Mouse (Mus musculus) layer of hippocampus, adult 9-10 months (tissue): Measurements from ENCODE around the gene Rara.
"Not testable (repeated sequence)": the region's sequence is repeated elsewhere in the genome, so short reads cannot be mapped to it uniquely, and the experiment has no call there.

Source experiments
- DNase-seq: peaks from one replicate; pipeline ENCODE4 v3.0.0; 2022; ENCODE audit warnings: low spot score

Rara gene

DNA sequence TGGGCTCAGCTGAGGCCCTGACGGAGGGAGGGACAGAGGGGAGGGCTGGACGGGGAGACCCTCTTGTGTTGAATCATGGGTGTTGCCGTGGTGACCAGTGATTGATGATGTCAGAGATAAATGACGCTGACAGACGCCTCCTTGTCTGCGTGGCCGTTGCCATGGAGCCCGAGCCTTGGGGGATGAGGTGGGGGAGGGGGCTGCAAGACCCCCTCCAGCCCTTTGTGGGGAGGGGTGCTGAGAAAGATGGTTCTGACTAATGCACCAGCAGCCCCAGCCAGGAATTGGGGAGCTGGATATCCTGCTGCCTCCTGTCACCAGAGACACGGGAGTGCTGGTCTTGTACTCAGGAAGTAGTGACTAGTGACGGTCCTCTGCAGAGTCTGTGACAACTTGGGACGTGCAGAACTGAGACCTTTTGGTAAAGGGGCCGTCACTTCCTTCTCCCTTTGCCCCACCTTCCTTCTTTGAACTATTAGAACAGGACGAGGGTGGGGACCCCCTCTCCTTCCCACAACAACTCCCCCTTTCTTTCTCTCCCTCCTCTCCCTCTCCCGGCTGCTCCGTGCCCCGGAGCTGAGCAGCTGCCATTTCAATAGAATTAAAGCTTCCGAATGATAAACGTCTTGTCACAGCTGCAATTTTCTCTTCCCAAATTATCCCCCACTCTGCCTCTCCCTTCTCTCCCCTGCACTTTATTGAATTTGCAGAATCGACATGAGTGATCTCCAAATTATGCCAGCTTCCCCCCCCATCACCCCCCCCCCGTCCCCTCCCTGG lies 41.3 kb downstream of the Rara start:
- DNase-seq, result no peak

DNA sequence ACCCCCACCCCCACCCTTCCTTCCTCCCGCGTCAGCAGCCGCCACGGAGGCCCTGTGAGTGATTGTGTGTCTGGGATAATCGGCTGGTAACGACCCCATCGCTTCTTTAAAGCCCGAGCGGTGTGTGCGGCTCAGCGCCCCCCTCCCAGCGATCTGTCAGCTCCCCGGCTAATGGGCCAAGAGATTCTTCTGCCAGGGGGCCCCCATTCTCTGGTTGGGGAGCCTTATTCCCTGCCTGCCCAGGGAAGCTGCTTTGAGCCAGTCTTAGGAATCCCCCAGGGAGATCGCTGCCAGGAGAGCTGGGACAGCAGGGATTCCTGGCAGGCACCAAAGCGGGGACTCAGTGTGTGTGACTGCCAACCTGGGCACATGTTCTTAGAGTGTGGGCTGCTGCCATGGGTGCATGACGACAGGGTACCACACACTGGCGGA lies 41.9 kb downstream of the Rara start:
- no peak for DNase-seq

- no peak for DNase-seq
Measured at GRCm38 (mm10) chr11:98970191-98970925, 42.7 kb downstream of the Rara start.

DNA sequence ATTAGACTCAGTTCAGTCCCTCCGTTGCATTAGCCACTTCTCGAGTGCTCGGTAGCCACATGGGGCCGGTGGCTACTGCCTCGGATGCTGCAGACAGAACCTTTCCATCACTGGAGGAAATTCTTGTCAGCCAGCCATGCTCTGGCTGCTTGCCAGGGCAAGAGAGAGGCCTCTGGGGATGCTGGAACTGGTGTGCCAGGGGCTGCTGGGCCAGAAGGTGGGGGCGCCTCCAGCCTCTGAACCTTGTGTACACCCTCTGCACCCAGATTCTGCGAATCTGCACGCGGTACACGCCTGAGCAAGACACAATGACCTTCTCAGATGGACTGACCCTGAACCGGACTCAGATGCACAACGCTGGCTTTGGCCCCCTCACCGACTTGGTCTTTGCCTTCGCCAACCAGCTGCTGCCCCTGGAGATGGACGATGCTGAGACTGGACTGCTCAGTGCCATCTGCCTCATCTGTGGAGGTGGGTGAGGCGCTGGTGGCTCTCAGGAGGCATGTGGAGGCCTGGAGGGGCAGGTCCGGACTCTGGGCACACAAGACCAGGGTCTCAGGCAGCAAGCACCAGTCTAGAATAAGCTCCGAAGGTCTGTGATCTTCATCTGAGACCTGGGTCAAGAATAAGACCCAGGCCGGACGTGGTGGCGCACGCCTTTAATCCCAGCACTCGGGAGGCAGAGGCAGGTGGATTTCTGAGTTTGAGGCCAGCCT lies 43.9 kb downstream of the Rara start:
- DNase-seq, result no peak

- DNase-seq, result no peak
Measured at GRCm38 (mm10) chr11:98972215-98972614, 44.6 kb downstream of the Rara start.

DNA sequence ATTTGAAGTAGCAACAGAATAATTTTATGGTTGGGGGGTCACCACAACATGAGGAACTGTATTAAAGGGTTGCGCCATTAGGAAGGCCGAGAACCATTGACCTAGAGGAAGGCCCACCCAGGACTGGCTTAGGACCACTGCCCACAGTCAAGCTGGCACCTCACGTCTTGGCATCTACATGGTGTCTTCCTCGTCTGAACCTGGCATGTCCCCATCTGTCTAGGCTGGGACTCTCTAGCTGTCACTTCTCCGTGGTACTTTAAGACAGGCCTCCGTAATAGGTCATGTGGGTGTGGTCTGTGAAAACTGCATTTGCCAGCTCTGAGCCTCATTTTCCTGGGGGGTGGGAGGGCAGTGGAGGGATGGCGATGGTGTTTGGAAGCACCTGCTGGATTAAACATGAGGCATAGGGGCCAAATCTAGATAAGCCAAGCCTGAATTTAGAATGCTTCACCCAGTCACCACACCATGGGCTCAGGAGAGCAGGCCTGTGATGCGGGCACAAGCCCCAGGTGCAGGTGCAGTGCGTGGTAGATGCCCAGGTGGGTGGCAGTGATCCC lies 45.3 kb downstream of the Rara start:
- DNase-seq, result no peak

DNA sequence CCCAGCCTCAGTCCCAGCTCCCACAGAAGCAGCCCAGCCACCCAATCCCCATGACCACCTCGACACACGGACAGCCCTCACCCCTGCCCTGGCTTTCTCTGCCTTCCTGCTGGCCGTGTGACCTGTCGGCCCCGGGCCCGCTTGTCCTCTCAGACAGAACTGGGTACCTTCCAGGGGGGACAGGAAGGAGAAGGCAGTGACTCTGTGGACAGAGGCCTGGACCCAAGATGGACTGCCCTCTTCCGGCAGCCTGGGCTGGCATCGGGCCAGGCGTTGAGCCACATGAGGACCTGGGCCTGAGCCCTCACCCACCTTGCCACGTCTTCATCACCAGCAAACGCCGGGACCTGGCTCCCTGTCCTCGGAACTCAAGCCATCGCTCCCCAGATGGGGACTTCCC lies 46.0 kb downstream of the Rara start:
- no peak for DNase-seq

GRCm38 (mm10) chr11:98974213-98974612 lies 46.6 kb downstream of the Rara start:
- no peak for DNase-seq

DNA sequence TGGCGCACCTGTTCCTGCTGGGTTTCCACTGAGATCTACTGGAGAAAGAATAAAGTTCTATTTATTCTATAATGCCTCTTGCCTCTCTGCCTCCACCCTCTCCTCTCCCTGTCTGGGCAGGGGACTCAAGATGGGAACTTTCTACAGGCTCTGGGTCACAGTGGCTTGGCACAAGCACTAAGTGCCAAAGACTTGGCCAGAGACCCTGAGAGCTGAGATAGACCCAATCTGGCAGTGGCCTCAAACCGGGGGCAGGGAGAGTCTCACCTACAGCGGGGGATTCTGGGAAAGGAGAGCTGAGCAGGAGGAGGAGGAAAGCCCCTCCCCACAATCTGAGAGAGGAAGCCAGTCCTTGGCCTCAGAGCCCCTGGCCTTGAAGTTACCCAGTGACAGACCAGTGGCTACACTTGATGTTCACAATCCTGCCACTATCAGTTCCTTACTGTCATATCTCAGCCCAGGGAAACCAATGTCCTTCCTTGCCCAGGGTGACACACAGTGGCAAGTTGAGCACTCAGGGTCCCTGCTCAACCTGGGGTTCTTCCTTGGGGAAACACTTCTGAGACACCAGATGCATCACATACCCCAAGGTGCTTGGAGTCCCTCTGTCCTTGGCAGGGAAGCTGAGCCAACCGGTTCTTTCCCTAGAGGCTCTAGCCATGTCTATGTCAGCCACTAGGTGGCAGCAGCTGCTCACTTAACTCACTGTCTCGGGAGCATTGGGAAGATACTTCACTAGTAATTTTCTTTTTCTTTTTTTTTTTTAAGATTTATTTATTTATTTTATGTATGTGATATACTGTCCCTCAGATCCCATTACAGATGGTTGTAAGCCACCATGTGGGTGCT lies 47.5 kb downstream of the Rara start:
- DNase-seq, result no peak

DNA sequence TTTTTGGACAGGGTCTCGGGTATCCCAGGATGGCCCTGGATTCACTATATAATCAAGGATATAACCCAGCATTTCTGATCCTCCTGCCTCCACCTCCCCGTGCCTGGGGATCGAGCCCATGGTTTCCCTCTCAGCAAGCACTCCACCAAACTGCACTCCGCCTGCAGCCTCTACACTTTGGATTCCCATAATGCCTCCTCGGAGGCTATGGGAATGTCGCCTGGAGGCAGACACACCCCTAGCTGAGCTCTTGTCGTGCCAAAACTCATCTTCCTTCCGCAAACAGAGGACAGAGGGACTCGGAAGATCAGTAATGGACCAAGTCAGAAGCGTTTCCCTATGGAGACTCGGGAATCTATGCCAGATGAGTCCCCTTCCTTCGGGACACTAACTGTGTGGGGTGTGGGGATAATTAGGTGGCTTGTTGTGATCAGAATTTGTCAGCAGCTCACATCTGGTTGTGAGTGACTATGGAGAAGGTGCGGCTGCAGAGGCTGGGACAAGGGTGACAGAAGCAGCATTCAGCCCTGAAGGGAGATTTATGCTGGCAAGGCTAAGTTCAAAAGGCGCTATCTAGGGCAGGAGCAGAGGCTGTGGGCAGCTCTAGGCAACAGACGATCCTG lies 51.0 kb downstream of the Rara start:
- DNase-seq, result no peak

DNA sequence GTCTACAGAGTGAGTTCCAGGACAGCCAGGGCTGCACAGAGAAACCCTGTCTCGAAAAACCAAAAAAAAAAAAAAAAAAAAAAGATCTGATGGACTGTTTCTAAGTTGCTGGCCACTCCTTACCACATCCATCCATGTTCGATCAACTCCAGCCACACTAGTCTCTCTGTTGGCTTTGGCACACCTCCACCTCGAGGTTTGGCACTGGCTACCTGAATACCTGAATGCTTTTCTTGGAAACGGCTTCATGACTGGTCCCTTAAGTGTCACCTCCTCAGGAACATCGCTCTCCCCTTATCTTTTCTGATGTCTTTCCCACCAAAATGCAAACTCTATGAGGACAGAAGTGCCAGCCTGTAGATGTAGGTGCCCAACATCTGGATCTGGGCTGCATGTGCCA lies 51.7 kb downstream of the Rara start:
- DNase-seq, result no peak

DNA sequence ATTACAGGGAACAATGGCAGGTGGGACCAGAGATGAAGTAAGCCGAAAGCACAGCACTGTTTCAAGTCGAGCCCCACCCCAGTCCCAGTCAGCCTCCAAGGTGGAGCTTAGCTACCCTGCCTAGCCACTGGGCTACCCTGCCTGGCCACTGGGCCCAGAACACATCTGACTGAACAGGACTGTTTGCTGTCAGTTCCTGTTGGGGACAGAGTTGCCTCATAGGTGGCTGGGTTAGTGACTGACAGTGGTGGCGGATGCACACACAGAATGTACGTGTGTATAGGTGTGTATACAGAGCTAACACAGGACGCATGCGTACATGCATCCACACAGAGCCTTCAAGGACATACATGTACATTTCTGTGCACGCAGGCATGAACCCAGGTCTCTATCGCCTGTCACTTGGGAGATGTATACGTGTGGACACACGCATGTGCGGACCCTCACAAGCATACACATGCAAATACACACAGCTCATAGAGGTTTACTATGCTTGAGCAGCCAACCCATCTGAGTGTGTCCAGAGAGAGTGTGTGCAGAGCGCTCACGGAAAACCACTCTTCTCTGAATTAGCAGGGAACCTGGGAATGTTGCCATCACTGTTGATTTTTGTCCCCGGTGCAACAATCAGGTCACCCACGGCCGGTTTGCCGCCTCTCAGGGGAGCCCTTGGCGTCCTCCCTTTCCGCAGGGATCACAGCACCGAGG lies 53.8 kb downstream of the Rara start:
- no peak for DNase-seq

DNA sequence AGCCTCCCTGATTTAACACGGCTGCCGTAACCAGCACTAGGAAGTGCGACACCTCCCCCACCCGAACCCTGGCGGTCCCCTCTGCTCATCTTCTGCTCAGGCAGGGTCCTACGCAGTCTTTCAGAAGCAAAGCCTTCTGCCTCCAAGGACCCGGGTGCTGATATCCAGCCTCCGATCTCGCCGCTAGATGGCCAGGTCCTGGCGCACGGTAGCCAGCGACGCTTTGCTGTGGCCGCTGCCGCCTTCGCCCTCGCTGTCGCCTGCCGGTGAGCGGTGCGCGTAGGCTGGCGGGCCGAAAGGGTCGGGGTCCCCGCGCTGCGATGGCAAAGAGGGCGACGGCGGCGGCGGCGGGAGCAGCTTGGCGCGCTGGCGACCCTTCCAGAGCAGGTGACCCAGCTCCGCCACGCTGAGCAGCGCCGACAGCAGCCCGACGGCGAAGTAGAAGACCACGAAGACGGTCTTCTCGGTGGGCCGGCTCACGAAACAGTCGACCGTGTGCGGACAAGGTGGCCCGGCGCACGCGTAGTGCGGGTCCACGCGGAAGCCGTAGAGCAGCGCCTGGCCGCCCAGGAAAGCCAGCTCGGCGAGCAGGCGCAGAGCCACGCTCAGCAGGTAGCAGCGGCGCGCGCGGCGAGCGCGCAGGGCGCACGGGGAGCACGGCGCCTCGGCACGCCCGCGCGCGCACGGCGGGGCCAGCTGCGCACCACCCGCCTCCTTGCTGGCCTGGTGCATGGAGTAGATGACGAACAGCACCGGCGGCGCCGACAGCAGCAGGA lies 54.6 kb downstream of the Rara start:
- no peak for DNase-seq

DNA sequence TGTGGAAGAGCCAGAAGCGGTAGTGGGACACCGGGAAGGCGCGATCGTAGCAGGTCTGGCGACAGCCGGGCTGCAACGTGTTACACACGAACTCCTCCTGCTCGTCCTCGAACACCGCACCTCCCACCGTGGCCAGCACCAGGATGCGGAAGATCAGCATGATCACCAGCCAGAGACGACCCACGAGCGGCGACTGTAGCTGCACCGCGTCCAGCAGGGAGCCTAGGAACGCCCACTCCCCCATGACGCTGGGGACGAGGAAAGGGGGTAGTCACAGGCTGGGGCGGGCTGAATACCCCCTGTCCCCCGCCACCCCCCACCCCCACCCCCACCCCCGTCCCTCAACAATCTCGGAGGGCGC lies 55.1 kb downstream of the Rara start, which contains the start of gene Gjd3:
Gene Gjd3 (minus strand): TSS at position 244 of the 361 bp plus-strand sequence.
- DNase-seq, result no peak

DNA sequence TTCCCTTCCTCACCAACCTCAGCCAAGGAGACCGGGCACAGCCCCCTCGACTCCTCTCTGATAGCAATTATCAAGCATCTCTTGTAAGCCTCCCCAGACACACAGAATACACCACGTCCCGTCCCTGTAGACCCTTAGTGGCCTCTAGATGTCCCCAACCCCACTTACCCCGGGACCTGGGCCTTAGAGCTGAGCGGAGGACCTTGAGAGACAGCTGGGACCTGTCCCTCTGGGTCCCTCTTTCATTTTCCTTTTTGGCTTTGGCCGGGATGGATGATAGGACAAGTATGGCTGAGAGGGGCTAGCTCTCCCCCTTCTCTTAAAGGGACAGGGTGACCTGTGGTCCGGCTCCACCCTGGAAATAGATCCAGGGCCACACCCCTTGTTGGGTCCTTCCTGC lies 55.9 kb downstream of the Rara start:
- DNase-seq, result no peak

DNA sequence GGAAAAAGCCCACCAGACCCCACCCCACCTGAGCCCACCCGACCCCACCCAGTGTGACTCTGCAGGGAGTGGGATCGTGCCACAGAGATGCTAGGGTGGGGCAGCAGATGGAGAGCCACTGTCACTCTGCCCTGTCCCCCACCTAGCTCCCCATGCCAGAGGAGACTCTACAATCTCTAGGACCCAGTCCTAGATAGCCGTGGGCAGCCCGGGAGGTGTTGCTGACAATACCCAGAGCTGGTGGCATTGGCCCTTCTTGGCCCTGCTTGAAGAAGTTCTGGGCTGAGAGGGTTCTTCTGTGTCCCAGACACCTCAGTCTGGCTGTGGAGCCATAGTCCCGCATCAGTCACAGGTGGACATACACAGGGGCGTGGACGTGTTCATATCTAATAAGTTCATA lies 57.9 kb downstream of the Rara start:
- DNase-seq, result no peak

GRCm38 (mm10) chr11:98988260-98988659 lies 60.6 kb downstream of the Rara start:
- DNase-seq, result not testable (repeated sequence)

DNA sequence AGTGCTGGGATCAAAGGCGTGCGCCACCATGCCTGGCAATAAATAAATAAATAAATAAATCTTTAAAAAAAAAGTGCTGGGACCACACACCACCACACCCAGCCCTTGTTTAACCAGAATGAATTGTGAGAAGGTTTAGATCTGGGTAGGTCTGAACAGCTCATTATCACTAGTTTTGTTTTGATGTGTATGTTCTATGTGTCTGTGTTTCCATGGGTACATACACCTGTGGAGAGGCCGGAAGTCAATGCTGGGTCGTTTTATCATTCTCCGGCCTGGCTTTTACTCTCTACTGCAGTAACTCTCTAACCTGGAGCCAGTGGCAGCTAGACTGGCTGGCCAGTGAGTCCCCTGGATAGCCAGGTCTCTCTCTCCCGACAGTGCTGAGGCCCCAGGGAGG lies 63.2 kb downstream of the Rara start:
- no peak for DNase-seq

- no peak for DNase-seq
Measured at GRCm38 (mm10) chr11:98995987-98996386, 68.4 kb downstream of the Rara start.

DNA sequence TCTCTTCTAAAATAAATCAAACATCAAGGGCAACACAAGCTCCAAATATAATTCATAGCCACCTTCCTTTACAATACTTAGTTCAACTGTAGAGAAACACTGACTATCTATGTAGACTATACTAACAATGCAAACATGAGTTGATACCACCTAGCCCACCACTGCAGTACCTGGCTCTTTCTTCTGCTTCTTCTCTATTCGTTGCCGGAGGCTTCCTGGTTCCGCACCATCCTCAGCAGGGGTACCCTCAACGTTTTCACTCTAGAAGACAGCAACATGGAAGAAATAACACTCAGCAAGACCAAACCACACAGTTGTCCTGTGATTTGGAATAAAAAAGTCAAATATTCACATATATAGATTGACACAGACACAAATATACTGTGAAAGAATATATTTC lies 70.0 kb downstream of the Rara start:
- no peak for DNase-seq
